Mouse (Mus musculus) midbrain, postnatal 0 days (tissue): ENCODE measurements around the gene Ptprg. TPM values are rescaled to one million over a fixed set of nuclear protein-coding genes. Genes with fewer than 3 reads are reported as not detected.
"Not testable (repeated sequence)": the region's sequence is repeated elsewhere in the genome, so short reads cannot be mapped to it uniquely, and the experiment has no call there.

Source experiments
- ATAC-seq: fragments of 200-750 bp; cut with Nextera tagmentation; 2 replicates; pipeline ENCODE4 v1.8.0; 2017; ENCODE audit warnings: moderate number of reproducible peaks, mild to moderate bottlenecking, moderate TSS enrichment, moderate library complexity; ENCODE audit not compliant: low FRiP score
- DNase-seq: peaks from one replicate; pipeline ENCODE4 v3.0.0-alpha.2; 2015; ENCODE audit warnings: low spot score
- H3K27ac ChIP-seq: fragments of 300-500 bp; sonication (generic); 2 replicates; pipeline ENCODE4 v1.5.1; 2014; ENCODE audit warnings: low read depth, mild to moderate bottlenecking, low read length, mixed read lengths
- H3K27me3 ChIP-seq: fragments of 300-500 bp; sonication (generic); 2 replicates; pipeline ENCODE4 v1.6.1; 2014; ENCODE audit warnings: low read length, control low read depth, mixed read lengths; ENCODE audit not compliant: insufficient read depth
- H3K36me3 ChIP-seq: fragments of 300-500 bp; sonication (generic); 2 replicates; pipeline ENCODE4 v1.6.1; 2014; ENCODE audit warnings: low read length, control low read depth, mixed read lengths; ENCODE audit not compliant: insufficient read depth
- H3K4me1 ChIP-seq: fragments of 300-500 bp; sonication (generic); 2 replicates; pipeline ENCODE4 v1.6.1; 2014; ENCODE audit warnings: mild to moderate bottlenecking, control low read depth, antibody characterized with exemption, low read length, mixed read lengths; ENCODE audit not compliant: insufficient read depth
- H3K4me2 ChIP-seq: fragments of 300-500 bp; sonication (generic); 2 replicates; pipeline ENCODE4 v1.6.1; 2014; ENCODE audit warnings: low read depth, mild to moderate bottlenecking, low read length, mixed read lengths; ENCODE audit not compliant: poor library complexity, severe bottlenecking
- H3K4me3 ChIP-seq: fragments of 300-500 bp; sonication (generic); 2 replicates; pipeline ENCODE4 v1.5.1; 2014; ENCODE audit warnings: low read depth, mild to moderate bottlenecking, low read length, moderate library complexity
- H3K9ac ChIP-seq: fragments of 300-500 bp; sonication (generic); replicated peaks from 2 replicates; pipeline ENCODE4 v1.6.1; 2014; ENCODE audit warnings: mild to moderate bottlenecking, low read length, moderate library complexity, mixed read lengths; ENCODE audit not compliant: poor library complexity, severe bottlenecking
- H3K9me3 ChIP-seq: fragments of 300-500 bp; sonication (generic); 2 replicates; pipeline ENCODE4 v1.6.1; 2016; ENCODE audit warnings: low read length, control low read depth
- CTCF ChIP-seq: IDR thresholded peaks from 2 replicates; pipeline ENCODE4 v1.5.1; 2016; ENCODE audit warnings: antibody characterized with exemption, mild to moderate bottlenecking
- WGBS: fragments of 180-500 bp; shearing (Covaris S2); extraction: QIAGEN DNeasy Blood & Tissue Kit; methylation state at CpG from one replicate; pipeline ENCODE4 v1.1.7; 2014; 5-methylcytosine and 5-hydroxymethylcytosine counted together
- polyA plus RNA-seq: library from polyadenylated mRNA; unstranded; fragments of >200 nt; fragmentation: Nextera tagmentation; extraction: Ambion mirVana; gene quantifications from 2 replicates; pipeline ENCODE4 v1.2.1, GENCODE M21; 2015
- total RNA-seq: library from RNA; depleted of rRNA; stranded (reverse); fragments of >200 nt; gene quantifications from 2 replicates; pipeline ENCODE4 v1.2.3, GENCODE M21; 2014

The Ptprg gene
- total and polyA plus RNA-seq, 2 experiments from 2014 or later: 25.7 to 84.9 TPM

DNA sequence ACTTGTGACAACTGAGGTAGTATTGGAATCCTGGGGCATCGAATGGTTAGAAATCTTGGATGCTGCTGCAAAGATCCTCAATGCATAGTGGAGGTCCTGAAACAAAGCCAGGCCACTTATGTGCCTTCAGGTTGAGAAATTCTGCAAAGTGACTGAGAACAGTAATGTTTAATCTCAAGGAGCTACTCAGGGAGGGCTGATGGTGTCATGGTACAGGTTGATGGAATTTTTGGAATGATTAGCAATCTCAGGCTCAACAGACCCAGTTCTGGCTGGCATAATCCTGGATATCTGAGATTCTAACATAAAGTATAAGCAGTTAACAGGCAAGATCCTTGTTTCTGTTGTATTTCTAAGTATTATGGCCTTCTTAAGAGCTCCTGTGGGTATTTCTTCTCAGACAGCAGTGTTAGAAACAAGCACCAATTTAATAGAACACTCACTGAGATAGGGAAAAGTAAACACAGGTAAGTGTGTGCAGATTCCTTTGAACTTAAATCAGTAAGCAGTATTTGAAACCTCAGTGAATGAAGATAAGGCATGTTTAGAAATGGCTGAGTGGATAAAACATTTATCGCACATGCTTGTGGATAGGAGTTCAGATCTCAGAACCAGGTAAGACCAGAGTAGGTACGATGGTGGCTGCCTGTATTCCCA, 493.0 kb downstream of the Ptprg start:
- DNase-seq (no peak), ATAC-seq (no peak)
- H3K4me3 ChIP-seq: no peak overlapping the region
- H3K4me1 ChIP-seq: no peaks in the 10 kb centered on the region
- WGBS: 95% methylated on average over 3 of the region's 3 CpGs
- no peaks in the 10 kb centered on the region for H3K9me3 ChIP-seq
- no peaks in the 10 kb centered on the region for H3K36me3 ChIP-seq
- H3K27me3 ChIP-seq: no peaks in the 10 kb centered on the region
- H3K9ac ChIP-seq: no peak overlapping the region
- H3K27ac ChIP-seq: no peak overlapping the region
- no peak for TF ChIP-seq CTCF
- no peak overlapping the region for H3K4me2 ChIP-seq

GRCm38 (mm10) chr14:12047637-12048036, 494.3 kb downstream of the Ptprg start:
- no peak for ATAC-seq
- no peak overlapping the region for H3K4me2 ChIP-seq
- H3K9me3 ChIP-seq: no peaks in the 10 kb centered on the region
- DNase-seq: no peak
- no peak overlapping the region for H3K27ac ChIP-seq
- no peaks in the 10 kb centered on the region for H3K4me1 ChIP-seq
- no peaks in the 10 kb centered on the region for H3K27me3 ChIP-seq
- no peak overlapping the region for H3K9ac ChIP-seq
- no peaks in the 10 kb centered on the region for H3K36me3 ChIP-seq
- WGBS: 93% methylated on average over 4 of the region's 4 CpGs
- TF ChIP-seq CTCF: no peak
- H3K4me3 ChIP-seq: no peak overlapping the region

- ATAC-seq (no peak), DNase-seq (no peak)
- Histone ChIP-seq H3K9me3 (no peaks in the 10 kb centered on the region), H3K9ac (no peak overlapping the region), H3K27ac (no peak overlapping the region), H3K4me1 (no peaks in the 10 kb centered on the region), H3K4me2 (no peak overlapping the region), H3K36me3 (no peaks in the 10 kb centered on the region), H3K27me3 (no peaks in the 10 kb centered on the region), H3K4me3 (no peak overlapping the region)
- WGBS: 75% methylated on average over 5 of the region's 5 CpGs
- TF ChIP-seq CTCF: no peak
These were observed 503.7 kb downstream of the Ptprg start for GRCm38 (mm10) chr14:12056912-12057524.

DNA sequence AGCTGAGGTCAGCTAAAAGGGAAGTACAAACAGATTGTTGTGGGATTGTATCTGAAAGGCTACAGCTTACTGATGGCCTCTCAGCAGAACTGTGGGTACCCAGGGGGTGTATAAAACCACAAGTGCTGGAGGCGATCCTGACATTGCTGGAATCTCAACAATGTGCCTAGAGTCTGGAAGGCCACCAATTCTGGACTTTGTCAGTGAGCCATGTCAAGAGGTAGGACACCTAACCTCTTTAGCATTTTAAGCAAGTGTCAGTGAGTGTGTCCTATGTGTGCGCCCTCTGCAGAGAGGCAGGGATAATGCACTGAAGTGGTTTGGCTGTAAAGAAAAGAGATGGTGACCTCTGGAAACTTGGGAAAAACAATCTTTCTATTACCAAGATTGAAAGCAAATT, 504.5 kb downstream of the Ptprg start:
- WGBS: 83% methylated on average over 2 of the region's 2 CpGs

DNA sequence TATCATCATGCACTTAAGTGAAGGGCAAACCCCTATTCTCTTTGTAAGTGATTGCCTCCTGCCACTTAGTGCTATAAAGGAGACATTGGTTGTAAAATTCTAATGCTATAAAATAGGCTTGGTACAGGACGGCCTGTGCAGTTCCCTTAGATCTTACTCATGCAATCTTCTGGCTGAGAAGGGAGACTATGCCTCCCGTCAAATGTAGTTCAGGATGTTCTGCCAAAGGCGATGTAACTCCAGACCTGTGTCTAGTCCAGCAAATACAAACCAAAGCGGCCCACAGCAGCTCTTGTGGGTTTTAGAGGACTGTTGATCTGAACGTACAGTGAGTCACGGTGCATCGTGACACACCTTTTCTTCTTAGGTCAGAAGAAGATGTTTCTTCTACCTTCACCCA, 505.8 kb downstream of the Ptprg start:
- Histone ChIP-seq H3K27ac (no peak overlapping the region), H3K4me1 (no peaks in the 10 kb centered on the region), H3K9ac (no peak overlapping the region), H3K27me3 (no peaks in the 10 kb centered on the region), H3K36me3 (no peaks in the 10 kb centered on the region), H3K9me3 (no peaks in the 10 kb centered on the region), H3K4me2 (no peak overlapping the region), H3K4me3 (no peak overlapping the region)
- DNase-seq: no peak
- no peak for ATAC-seq
- TF ChIP-seq CTCF: no peak
- 93% methylated on average over 7 of the region's 7 CpGs for WGBS

More for the DNA sequence above, 504.5 kb downstream of the Ptprg start:
- peak; percentile 38 for TF ChIP-seq CTCF
- H3K4me2 ChIP-seq: no peak overlapping the region
- no peak overlapping the region for H3K9ac ChIP-seq
- no peak overlapping the region for H3K4me3 ChIP-seq
- H3K27ac ChIP-seq: no peak overlapping the region
- no peaks in the 10 kb centered on the region for H3K36me3 ChIP-seq
- no peak for ATAC-seq
- H3K4me1 ChIP-seq: no peaks in the 10 kb centered on the region
- DNase-seq: no peak
- no peaks in the 10 kb centered on the region for H3K9me3 ChIP-seq
- H3K27me3 ChIP-seq: no peaks in the 10 kb centered on the region

DNA sequence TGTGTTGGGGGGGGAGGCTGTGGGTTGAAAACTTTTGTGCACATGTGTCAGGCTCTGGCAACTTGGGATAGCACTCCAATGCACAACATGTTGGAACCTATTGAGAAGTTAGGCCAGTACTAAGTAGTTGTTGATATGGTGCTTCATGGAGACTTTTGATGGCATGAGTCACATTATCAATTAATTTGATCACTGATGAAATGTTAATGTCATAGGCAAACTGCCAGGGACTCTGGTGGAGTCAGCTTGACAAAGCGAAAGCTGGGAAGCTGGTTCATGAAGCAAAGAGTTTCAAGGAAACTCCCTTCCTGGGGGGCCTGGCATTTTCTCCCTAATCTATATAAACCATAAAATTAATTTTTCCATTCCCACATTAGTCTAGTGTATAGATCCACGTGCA, 508.0 kb downstream of the Ptprg start:
- not testable (repeated sequence) for H3K27ac ChIP-seq, DNase-seq, H3K4me1 ChIP-seq, H3K9me3 ChIP-seq, H3K4me2 ChIP-seq, H3K36me3 ChIP-seq, ATAC-seq, H3K4me3 ChIP-seq, H3K27me3 ChIP-seq, H3K9ac ChIP-seq
- 78% methylated on average over 2 of the region's 2 CpGs for WGBS
